Comparison of ENCODE assay signal across 8 mouse cellular contexts in the genomic region with DNA sequence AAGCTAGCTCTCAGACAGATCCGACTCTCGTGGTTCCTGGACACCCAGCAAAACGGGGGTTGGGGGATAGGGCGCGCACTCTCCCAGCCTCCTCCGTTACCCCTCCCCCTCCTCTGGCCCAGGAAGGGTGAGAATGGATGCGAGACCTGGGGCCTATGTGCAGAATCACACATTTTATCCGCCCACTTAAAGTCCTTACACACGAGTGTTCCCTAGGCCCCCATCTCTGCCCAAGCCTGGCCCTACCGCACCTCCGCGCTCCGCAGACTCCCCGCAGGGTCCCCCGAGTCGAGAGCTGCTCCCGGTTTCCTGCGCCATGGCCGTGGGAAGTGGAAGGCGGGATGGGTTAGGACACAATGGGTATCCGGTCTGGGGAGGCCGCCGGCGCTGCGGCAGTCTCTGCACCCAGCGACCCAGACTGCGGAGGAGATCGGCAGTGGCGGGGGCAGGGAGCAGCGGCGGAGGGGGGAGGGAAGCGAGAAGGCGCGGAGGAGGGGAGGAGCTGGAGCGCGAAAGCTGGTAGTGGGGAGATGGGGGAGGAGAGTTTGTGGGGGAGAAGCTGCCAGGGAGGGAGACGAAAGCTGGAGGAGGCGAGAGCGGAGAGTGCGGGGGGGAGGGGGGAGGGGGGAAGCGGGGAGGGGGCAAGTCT. TPM values are rescaled to one million over a fixed set of nuclear protein-coding genes. Genes with fewer than 3 reads are reported as not detected.
DNase-seq lines count a peak whose midpoint lies in the region; ATAC-seq and TF ChIP-seq lines count a peak whose summit lies in the region.

No protein-coding gene starts in this region.

- H3K4me2 ChIP-seq in forebrain, embryonic 12.5 days = peak overlapping the region; percentile 87
- peak overlapping the region; percentile 97 for H3K4me2 ChIP-seq in liver, postnatal 0 days (ENCODE audit: low read depth, low read length)
- H3K4me2 ChIP-seq in neural tube, embryonic 14.5 days (ENCODE audit: low read depth, low read length) = peak overlapping the region; percentile 91

- no peak for TF ChIP-seq CTCF in bone marrow, adult 2 months (IDR thresholded peaks at IDR 0.05; ENCODE audit: control insufficient read depth, insufficient read depth, low read length)
- no peak for TF ChIP-seq CTCF in liver, postnatal 0 days (IDR thresholded peaks at IDR 0.05; ENCODE audit: low read depth)

- 0 out of 2 replicates have a peak, but pooled peaks have one; percentile 33 for TF ChIP-seq POLR2A in bone marrow, adult 2 months (IDR thresholded peaks at IDR 0.05; ENCODE audit: borderline replicate concordance, control insufficient read depth, low read depth, low read length)

- DNase-seq in CD4-positive helper T cell, adult 2 months (ENCODE audit: low read depth, low spot score) = peak; percentile 69
- peak; percentile 67 to 70 for DNase-seq in heart, postnatal 14 days
- DNase-seq in kidney, postnatal 4 days = peak; percentile 84 to 90
- peak; percentile 58 for DNase-seq in liver, postnatal 0 days
- peak; percentile 72 to 75 for DNase-seq in thymus, adult 18-20 months

- no peaks in the 10 kb centered on the region for H3K4me1 ChIP-seq in bone marrow, adult 2 months (ENCODE audit: control insufficient read depth, insufficient read depth, low read length)
- H3K4me1 ChIP-seq in forebrain, embryonic 12.5 days = peaks cover 56% of the 10 kb centered on the region
- H3K4me1 ChIP-seq in liver, postnatal 0 days (ENCODE audit: insufficient read depth) = 0 out of 2 replicates have a peak, but pooled peaks cover 5% of the 10 kb centered on the region
- H3K4me1 ChIP-seq in neural tube, embryonic 14.5 days (ENCODE audit: control insufficient read depth, insufficient read depth, low read length) = peaks cover 28% of the 10 kb centered on the region

- no peaks in the 10 kb centered on the region for H3K27me3 ChIP-seq in forebrain, embryonic 12.5 days
- peaks cover 15% of the 10 kb centered on the region for H3K27me3 ChIP-seq in liver, postnatal 0 days (ENCODE audit: insufficient read depth, low read length)
- H3K27me3 ChIP-seq in neural tube, embryonic 14.5 days (ENCODE audit: control insufficient read depth, insufficient read depth, low read length) = no peaks in the 10 kb centered on the region

- peaks cover 41% of the 10 kb centered on the region for H3K36me3 ChIP-seq in forebrain, embryonic 12.5 days (replicated peaks)
- H3K36me3 ChIP-seq in liver, postnatal 0 days (replicated peaks; ENCODE audit: insufficient read depth, low read length) = no peaks in the 10 kb centered on the region
- peaks cover 21% of the 10 kb centered on the region for H3K36me3 ChIP-seq in neural tube, embryonic 14.5 days (ENCODE audit: control insufficient read depth, insufficient read depth, low read length)

- H3K27ac ChIP-seq in bone marrow, adult 2 months (ENCODE audit: control insufficient read depth, insufficient read depth, low read depth, low read length, poor library complexity) = no peak overlapping the region
- peak overlapping the region; percentile 93 for H3K27ac ChIP-seq in forebrain, embryonic 12.5 days
- peak overlapping the region; percentile 3; the same call in 1 of the 2 replicates for H3K27ac ChIP-seq in liver, postnatal 0 days (ENCODE audit: low read depth)
- H3K27ac ChIP-seq in neural tube, embryonic 14.5 days (ENCODE audit: low read depth, low read length) = peak overlapping the region; percentile 95

- intact Hi-C loops in heart, postnatal 14 days (cut with DNase I) = no loop called here

- H3K9ac ChIP-seq in forebrain, embryonic 12.5 days = peak overlapping the region; percentile 81
- H3K9ac ChIP-seq in liver, postnatal 0 days (replicated peaks) = peak overlapping the region; percentile 68
- H3K9ac ChIP-seq in neural tube, embryonic 14.5 days (replicated peaks; ENCODE audit: low read depth, low read length) = peak overlapping the region; percentile 91

- peak; percentile 88 for ATAC-seq in forebrain, embryonic 12.5 days (ENCODE audit: low FRiP score)
- ATAC-seq in liver, postnatal 0 days = peak; percentile 67
- ATAC-seq in neural tube, embryonic 14.5 days (ENCODE audit: low read depth) = peak; percentile 87

- 1% methylated on average over 35 of the region's 41 CpGs for WGBS in bone marrow, adult 2 months
- WGBS in forebrain, embryonic 12.5 days = 0% methylated on average over 38 of the region's 41 CpGs
- WGBS in liver, postnatal 0 days (ENCODE audit: insufficient replicate concordance) = under 1% methylated on average over 32 of the region's 41 CpGs
- under 1% methylated on average over 36 of the region's 41 CpGs for WGBS in neural tube, embryonic 14.5 days

- H3K4me3 ChIP-seq in bone marrow, adult 2 months (replicated peaks; ENCODE audit: control insufficient read depth, low read depth, low read length) = peak overlapping the region; percentile 31
- peak overlapping the region; percentile 62 for H3K4me3 ChIP-seq in forebrain, embryonic 12.5 days (replicated peaks)
- peak overlapping the region; percentile 70 for H3K4me3 ChIP-seq in liver, postnatal 0 days (ENCODE audit: low read depth, low read length)
- H3K4me3 ChIP-seq in neural tube, embryonic 14.5 days (ENCODE audit: low read depth, low read length) = peak overlapping the region; percentile 88

- no peaks in the 10 kb centered on the region for H3K9me3 ChIP-seq in forebrain, embryonic 12.5 days
- no peaks in the 10 kb centered on the region for H3K9me3 ChIP-seq in liver, postnatal 0 days (ENCODE audit: low read length)
- H3K9me3 ChIP-seq in neural tube, embryonic 14.5 days (ENCODE audit: control insufficient read depth, low read length) = no peaks in the 10 kb centered on the region

- no peak for TF ChIP-seq EP300 in liver, postnatal 0 days (IDR thresholded peaks at IDR 0.05; ENCODE audit: low read depth)

RNA-seq across cellular contexts. Expression of a gene that starts 11.0 kb away (rescaled TPM):
- 64.5 and 98.3 TPM in 2 replicates for polyA plus RNA-seq in bone marrow, adult 2 months (2011; ENCODE audit: insufficient read depth, insufficient read length, low replicate concordance, missing spikeins)
- 54.8 and 56.4 TPM in 2 replicates for polyA plus RNA-seq in forebrain, embryonic 12.5 days (2016; fragmentation: Nextera tagmentation; extraction: Ambion mirVana)
- 10 to 100 TPM; 19.1 to 19.5 TPM for total RNA-seq in heart, postnatal 14 days (2021)
- polyA plus RNA-seq in liver, postnatal 0 days (2015; fragmentation: Nextera tagmentation; extraction: Ambion mirVana) = 7.2 and 8.1 TPM in 2 replicates
- polyA plus RNA-seq in neural tube, embryonic 14.5 days (2014; fragmentation: Nextera tagmentation; extraction: Ambion mirVana) = 41.1 and 42.5 TPM in 2 replicates

RNA-seq across cellular contexts. Expression of a gene that starts 12.6 kb away (rescaled TPM):
- polyA plus RNA-seq in bone marrow, adult 2 months (2011; ENCODE audit: insufficient read depth, insufficient read length, low replicate concordance, missing spikeins) = 0.66 and 1.7 TPM in 2 replicates
- polyA plus RNA-seq in forebrain, embryonic 12.5 days (2016; fragmentation: Nextera tagmentation; extraction: Ambion mirVana) = 66.2 and 72.4 TPM in 2 replicates
- total RNA-seq in heart, postnatal 14 days (2021) = 1 to 10 TPM; 2.2 to 2.9 TPM
- polyA plus RNA-seq in liver, postnatal 0 days (2015; fragmentation: Nextera tagmentation; extraction: Ambion mirVana) = 0.63 and 0.85 TPM in 2 replicates
- polyA plus RNA-seq in neural tube, embryonic 14.5 days (2014; fragmentation: Nextera tagmentation; extraction: Ambion mirVana) = 42.4 and 52.4 TPM in 2 replicates

RNA-seq across cellular contexts. Expression of a gene that starts 36.6 kb away (rescaled TPM):
- 6.7 and 7.9 TPM in 2 replicates for polyA plus RNA-seq in bone marrow, adult 2 months (2011; ENCODE audit: insufficient read depth, insufficient read length, low replicate concordance, missing spikeins)
- 30.6 and 35.2 TPM in 2 replicates for polyA plus RNA-seq in forebrain, embryonic 12.5 days (2016; fragmentation: Nextera tagmentation; extraction: Ambion mirVana)
- 1 to 10 TPM; 5.5 to 7.1 TPM for total RNA-seq in heart, postnatal 14 days (2021)
- polyA plus RNA-seq in liver, postnatal 0 days (2015; fragmentation: Nextera tagmentation; extraction: Ambion mirVana) = 2.7 and 2.8 TPM in 2 replicates
- 69.4 TPM in 2 replicates for polyA plus RNA-seq in neural tube, embryonic 14.5 days (2014; fragmentation: Nextera tagmentation; extraction: Ambion mirVana)

RNA-seq across cellular contexts. Expression of a gene that starts 37.0 kb away (rescaled TPM):
- polyA plus RNA-seq in bone marrow, adult 2 months (2011; ENCODE audit: insufficient read depth, insufficient read length, low replicate concordance, missing spikeins) = 8.3 and 25.6 TPM in 2 replicates
- polyA plus RNA-seq in forebrain, embryonic 12.5 days (2016; fragmentation: Nextera tagmentation; extraction: Ambion mirVana) = 52.4 and 58.5 TPM in 2 replicates
- total RNA-seq in heart, postnatal 14 days (2021) = 10 to 100 TPM; 35.5 to 36.7 TPM
- 12.1 and 13.4 TPM in 2 replicates for polyA plus RNA-seq in liver, postnatal 0 days (2015; fragmentation: Nextera tagmentation; extraction: Ambion mirVana)
- 49.0 and 69.3 TPM in 2 replicates for polyA plus RNA-seq in neural tube, embryonic 14.5 days (2014; fragmentation: Nextera tagmentation; extraction: Ambion mirVana)

RNA-seq across cellular contexts. Expression of a gene that starts 40.3 kb away (rescaled TPM):
- not detected in 2 replicates for polyA plus RNA-seq in bone marrow, adult 2 months (2011; ENCODE audit: insufficient read depth, insufficient read length, low replicate concordance, missing spikeins)
- polyA plus RNA-seq in forebrain, embryonic 12.5 days (2016; fragmentation: Nextera tagmentation; extraction: Ambion mirVana) = not detected in 2 replicates
- not detected for total RNA-seq in heart, postnatal 14 days (2021)
- not detected in 2 replicates for polyA plus RNA-seq in liver, postnatal 0 days (2015; fragmentation: Nextera tagmentation; extraction: Ambion mirVana)
- polyA plus RNA-seq in neural tube, embryonic 14.5 days (2014; fragmentation: Nextera tagmentation; extraction: Ambion mirVana) = not detected in 2 replicates

Comparison
In these comparisons a context has a peak if more than half of its experiments do, and no peak if none do; other contexts are left out.
1. H3K4me3 ChIP-seq: peak in every context shown above with its lines; median percentile 88 in neural tube, embryonic 14.5 days; 70 in liver, postnatal 0 days; 62 in forebrain, embryonic 12.5 days; 31 in bone marrow, adult 2 months.
2. RNA of a gene that starts 12.6 kb away (polyA plus RNA-seq): 66.2 to 72.4 TPM in forebrain, embryonic 12.5 days and 42.4 to 52.4 TPM in neural tube, embryonic 14.5 days; 0.66 to 1.7 TPM in bone marrow, adult 2 months and 0.63 to 0.85 TPM in liver, postnatal 0 days; every median in the first group is over 10 times any median in the second.
3. Peak in every context shown above with its lines, with median percentiles within 50 percentile points of each other: DNase-seq, ATAC-seq, H3K4me2 ChIP-seq and H3K9ac ChIP-seq.